ENCODE assay signal across 7 mouse cellular contexts in genomic region chr9:56200645-56201314, GRCm38 (mm10). TPM values are rescaled to one million over a fixed set of nuclear protein-coding genes. Genes with fewer than 3 reads are reported as not detected.
A peak's percentile ranks its signal among the peaks of the same experiment; 100 is the strongest.
DNase-seq lines count a peak whose midpoint lies in the region; ATAC-seq and TF ChIP-seq lines count a peak whose summit lies in the region.

No protein-coding gene starts in this region.

- H3K4me2 ChIP-seq in intestine, postnatal 0 days (replicated peaks; ENCODE audit: low read depth), result peak overlapping the region; percentile 46
- 0 out of 2 replicates have a peak overlapping the region, but pooled peaks have one; percentile 16 for H3K4me2 ChIP-seq in midbrain, embryonic 16.5 days (ENCODE audit: low read length)

- no peaks in the 10 kb centered on the region for H3K4me1 ChIP-seq in intestine, postnatal 0 days (replicated peaks; ENCODE audit: control insufficient read depth, insufficient read depth, low read length)
- no peaks in the 10 kb centered on the region; the same call in 1 of the 2 replicates for H3K4me1 ChIP-seq in midbrain, embryonic 16.5 days (ENCODE audit: control insufficient read depth, insufficient read depth, low read length)

- intact Hi-C loops in left cerebral cortex, postnatal 36 days (cut with DNase I), result no loop called here

- peak; percentile 81 to 83 for DNase-seq in adrenal gland, adult 18-20 months (ENCODE audit: low spot score in 2 of 2)
- peak; percentile 62 for DNase-seq in gastrocnemius, postnatal 25 days
- peak; percentile 61 to 80 for DNase-seq in left cerebral cortex, postnatal 36 days (ENCODE audit: low spot score in 2 of 2)
- DNase-seq in spleen, postnatal 10 days (ENCODE audit: low spot score in 2 of 2), result peak; percentile 50 to 86

- WGBS in intestine, postnatal 0 days, result 29% methylated on average over 14 of the region's 14 CpGs
- WGBS in midbrain, embryonic 16.5 days, result 37% methylated on average over 14 of the region's 14 CpGs

- no peak overlapping the region for H3K9ac ChIP-seq in intestine, postnatal 0 days (ENCODE audit: low read depth, low read length)
- H3K9ac ChIP-seq in midbrain, embryonic 16.5 days (ENCODE audit: low read depth, low read length), result peak overlapping the region; percentile 35; the same call in 1 of the 2 replicates

- no peak overlapping the region for H3K27ac ChIP-seq in intestine, postnatal 0 days (ENCODE audit: low read depth, low read length)
- no peak overlapping the region for H3K27ac ChIP-seq in midbrain, embryonic 16.5 days (ENCODE audit: low read length)

- no peak overlapping the region for H3K4me3 ChIP-seq in intestine, postnatal 0 days (ENCODE audit: low read depth, low read length)
- no peak overlapping the region for H3K4me3 ChIP-seq in midbrain, embryonic 16.5 days (ENCODE audit: low read depth, low read length)

- TF ChIP-seq CTCF in intestine, postnatal 0 days (IDR thresholded peaks at IDR 0.05; ENCODE audit: low read depth), result peak; percentile 89

- ATAC-seq in common myeloid progenitor, adult 5-6 weeks (replicated peaks; ENCODE audit: low read depth, poor library complexity, severe bottlenecking), result peak; percentile 96
- peak; percentile 69; the same call in 1 of the 2 replicates for ATAC-seq in intestine, postnatal 0 days
- peak; percentile 76; the same call in 1 of the 2 replicates for ATAC-seq in midbrain, embryonic 16.5 days

- no peaks in the 10 kb centered on the region for H3K9me3 ChIP-seq in intestine, postnatal 0 days (ENCODE audit: control insufficient read depth)
- H3K9me3 ChIP-seq in midbrain, embryonic 16.5 days (replicated peaks; ENCODE audit: control insufficient read depth, low read length, poor library complexity, severe bottlenecking), result no peaks in the 10 kb centered on the region

- no peaks in the 10 kb centered on the region for H3K27me3 ChIP-seq in intestine, postnatal 0 days (replicated peaks; ENCODE audit: control insufficient read depth, insufficient read depth, low read length)
- no peaks in the 10 kb centered on the region for H3K27me3 ChIP-seq in midbrain, embryonic 16.5 days (ENCODE audit: control insufficient read depth, insufficient read depth, low read depth, low read length)

- peaks cover 17% of the 10 kb centered on the region for H3K36me3 ChIP-seq in intestine, postnatal 0 days (ENCODE audit: control insufficient read depth, insufficient read depth)
- H3K36me3 ChIP-seq in midbrain, embryonic 16.5 days (ENCODE audit: control insufficient read depth, insufficient read depth, low read length), result no peaks in the 10 kb centered on the region

RNA-seq across cellular contexts. Expression of gene Tspan3, which starts 35.5 kb away (rescaled TPM):
- 100 to 1,000 TPM; 112 to 141 TPM for total RNA-seq in adrenal gland, adult 18-20 months (2021)
- total RNA-seq in common myeloid progenitor, adult 5-6 weeks (2017), result 66.5 and 73.0 TPM in 2 replicates
- 100 to 1,000 TPM; 112 to 139 TPM for total RNA-seq in gastrocnemius, postnatal 25 days (2021)
- polyA plus RNA-seq in intestine, postnatal 0 days (2015; fragmentation: Nextera tagmentation; extraction: Ambion mirVana), result 213 and 230 TPM in 2 replicates
- 100 to 1,000 TPM; 345 to 387 TPM for total RNA-seq in left cerebral cortex, postnatal 36 days (2021)
- 561 and 610 TPM in 2 replicates for polyA plus RNA-seq in midbrain, embryonic 16.5 days (2015; fragmentation: Nextera tagmentation; extraction: Ambion mirVana)
